ENCODE assay signal across 8 mouse cellular contexts in genomic region chr15:7263339-7263738, GRCm38 (mm10).
"Had no signal": no experiment of that assay in that cellular context is flagged by ENCODE, and none has a peak within 500 bp of the region (broad histone marks: within the 10 kb centered on the region; RNA-seq: fewer than 3 reads in every experiment).

No protein-coding gene starts in this region.

- H3K9ac ChIP-seq: liver, postnatal 0 days; lung, embryonic 15.5 days; midbrain, embryonic 12.5 days; neural tube, embryonic 12.5 days; stomach, embryonic 15.5 days had no signal

- H3K27ac ChIP-seq: lung, embryonic 15.5 days; macrophage; midbrain, embryonic 12.5 days; neural tube, embryonic 12.5 days; stomach, embryonic 15.5 days; stomach, postnatal 0 days had no signal

- H3K4me1 ChIP-seq: lung, embryonic 15.5 days; midbrain, embryonic 12.5 days; neural tube, embryonic 12.5 days; stomach, embryonic 15.5 days had no signal

- H3K36me3 ChIP-seq: lung, embryonic 15.5 days; midbrain, embryonic 12.5 days; neural tube, embryonic 12.5 days; stomach, embryonic 15.5 days had no signal

- H3K4me3 ChIP-seq: lung, embryonic 15.5 days; megakaryocyte, embryonic 14.5 days; midbrain, embryonic 12.5 days; neural tube, embryonic 12.5 days; stomach, embryonic 15.5 days had no signal

- H3K4me2 ChIP-seq: lung, embryonic 15.5 days; midbrain, embryonic 12.5 days; neural tube, embryonic 12.5 days; stomach, embryonic 15.5 days had no signal

- H3K27me3 ChIP-seq: lung, embryonic 15.5 days; midbrain, embryonic 12.5 days; neural tube, embryonic 12.5 days; stomach, embryonic 15.5 days had no signal

- H3K9me3 ChIP-seq: lung, embryonic 15.5 days; megakaryocyte, embryonic 14.5 days; midbrain, embryonic 12.5 days; neural tube, embryonic 12.5 days; stomach, embryonic 15.5 days had no signal
